Mouse (Mus musculus) stomach, adult 2 months (tissue): ENCODE results near the gene Tmem120b. TPM values are rescaled to one million over a fixed set of nuclear protein-coding genes. Genes with fewer than 3 reads are reported as not detected.

Experiments used
- polyA plus RNA-seq: library from polyadenylated mRNA; depleted of rRNA; stranded (reverse); fragments of >200 nt; gene quantifications from 2 replicates; pipeline ENCODE4 v1.2.3, GENCODE M21; 2012; rRNA removed

The Tmem120b gene
- polyA plus RNA-seq: 3.1 and 3.4 TPM in 2 replicates

DNA sequence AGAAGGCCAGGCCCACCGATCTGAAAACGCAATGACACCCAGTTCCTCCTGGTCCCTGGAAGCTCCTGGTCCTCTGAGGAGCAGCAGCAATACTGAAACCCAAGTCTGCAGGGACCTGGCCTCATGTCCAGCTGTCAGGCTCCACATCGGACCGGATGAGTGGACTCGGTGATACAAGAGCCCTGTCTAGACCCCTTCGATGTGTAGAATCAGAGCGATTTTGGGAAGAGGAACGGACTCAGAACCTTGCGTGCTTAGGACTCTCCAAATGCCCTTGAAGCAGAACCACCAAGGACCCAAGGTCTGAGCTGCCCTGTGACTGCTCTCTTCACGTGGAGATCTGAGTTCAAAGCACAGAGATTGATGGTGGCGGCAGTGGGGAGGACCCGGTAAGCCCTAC is at the start of gene Tmem120b:
TSS of gene Tmem120b (plus strand) at position 301 of the 400 bp plus-strand sequence.

DNA sequence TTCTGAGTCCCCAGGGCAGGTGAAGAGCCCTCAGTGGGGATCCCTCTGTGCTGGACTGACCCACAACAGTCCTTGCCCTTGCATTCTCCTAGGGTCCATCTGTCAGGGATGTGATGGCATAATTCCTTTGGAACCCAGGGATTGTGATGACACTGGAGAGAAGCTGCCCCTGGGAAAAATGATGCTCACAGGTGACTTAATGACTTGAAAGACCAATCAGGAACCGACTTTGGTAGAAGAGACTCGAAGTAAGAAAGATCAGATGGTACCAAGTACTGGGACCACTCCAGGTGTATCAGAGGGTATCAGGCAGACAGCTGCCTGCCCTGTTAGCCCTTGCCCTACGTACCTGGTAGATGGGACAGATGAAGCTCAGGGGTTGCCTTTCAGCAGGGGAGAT is 21.3 kb upstream of the Tmem120b start, which contains the start of gene Morn3:
TSS of gene Morn3 (minus strand) at position 101 of the 400 bp plus-strand sequence.

DNA sequence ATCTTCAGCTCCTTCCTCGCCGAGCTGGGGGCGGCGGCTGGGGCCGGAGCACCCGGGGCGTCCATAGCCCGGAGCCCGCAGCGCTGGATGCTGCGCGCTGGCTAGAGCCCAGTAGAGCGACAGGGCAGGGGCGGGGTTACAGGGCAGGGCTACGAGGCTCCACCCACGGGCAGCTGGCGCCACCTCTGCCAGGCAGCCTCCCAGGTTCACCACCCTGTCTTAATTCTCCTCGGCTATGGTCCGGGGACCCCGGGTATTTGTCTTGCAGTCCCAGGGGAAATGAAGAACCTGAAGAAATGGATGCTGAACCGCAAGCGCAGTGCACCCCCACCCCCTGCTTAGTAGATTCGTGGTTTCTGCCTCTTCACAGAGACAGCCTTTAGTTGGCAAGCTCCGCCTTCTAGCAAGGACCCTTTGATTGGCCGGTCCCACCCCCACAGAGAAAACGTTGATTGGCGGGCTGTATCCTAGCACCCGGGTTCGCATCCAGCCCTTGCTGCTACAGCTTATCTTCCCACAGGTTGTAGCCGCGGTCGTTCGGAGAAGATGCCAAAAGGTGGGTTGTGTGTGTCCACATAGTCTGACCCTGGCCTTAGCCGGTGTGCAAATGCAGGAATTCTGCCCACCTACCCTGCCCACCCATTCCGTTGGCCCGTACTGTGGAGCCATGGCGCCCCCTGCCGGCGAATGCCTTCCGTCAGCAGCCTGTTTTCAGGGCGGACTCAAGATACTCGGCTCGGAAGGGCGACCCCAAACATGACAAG is 64.3 kb downstream of the Tmem120b start, which contains the start of gene Rhof:
TSS of gene Rhof (minus strand) at position 385 of the 764 bp plus-strand sequence.

DNA sequence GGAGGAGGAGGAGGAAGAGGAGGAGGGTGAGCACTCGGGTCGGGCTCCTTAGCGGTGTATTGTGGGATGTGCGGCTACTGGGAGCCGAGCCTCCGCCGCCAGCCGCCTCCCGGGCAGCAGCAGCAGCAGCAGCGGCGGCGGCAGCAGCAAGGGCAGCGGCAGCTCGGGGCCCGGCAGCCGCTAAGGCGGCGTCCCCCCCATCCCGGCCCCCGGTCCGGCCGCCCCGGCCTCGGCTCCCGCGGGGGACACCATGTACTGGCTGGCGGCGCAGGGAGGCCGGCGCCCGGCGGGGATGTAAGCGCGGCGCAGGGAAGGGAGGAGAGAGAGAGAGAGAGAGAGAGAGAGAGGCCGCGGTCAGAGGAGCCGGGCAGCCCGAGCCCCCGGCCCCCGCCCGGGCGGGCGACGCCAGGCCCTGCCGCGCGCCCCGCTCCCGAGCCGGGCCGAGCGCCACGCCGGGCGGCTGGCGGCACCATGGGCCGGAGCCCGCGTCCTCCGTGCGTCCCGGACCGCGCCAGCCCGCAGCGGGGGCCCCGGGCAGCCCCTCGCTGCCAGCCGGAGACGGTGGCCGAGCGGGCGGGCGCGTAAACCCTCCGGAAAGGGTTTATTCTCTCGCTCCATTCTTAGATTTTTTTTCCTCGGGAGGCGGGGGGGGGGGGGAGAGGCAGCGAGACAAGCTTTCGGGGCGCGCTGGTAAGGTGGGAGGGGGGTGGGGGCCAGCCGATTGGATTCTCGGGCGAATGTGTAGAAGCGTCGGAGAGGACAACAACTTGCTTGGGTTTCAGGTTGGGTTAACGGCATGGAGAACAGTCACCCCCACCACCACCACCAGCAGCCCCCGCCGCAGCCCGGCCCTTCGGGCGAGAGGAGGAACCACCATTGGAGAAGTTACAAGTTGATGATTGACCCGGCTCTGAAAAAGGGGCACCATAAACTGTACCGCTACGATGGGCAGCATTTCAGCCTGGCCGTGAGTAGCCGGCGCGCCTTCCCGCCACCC is 74.2 kb downstream of the Tmem120b start, which contains the start of gene Setd1b:
TSS of gene Setd1b (plus strand) at position 33 of the 997 bp plus-strand sequence.

Other genes with a start within 250 kb of the Tmem120b start
- gene Anapc5, start 247.1 kb upstream of the Tmem120b start, polyA plus RNA-seq: 78.5 and 82.0 TPM in 2 replicates
- gene Rnf34, start 218.4 kb upstream of the Tmem120b start, polyA plus RNA-seq: 1.8 and 2.5 TPM in 2 replicates
- gene Kdm2b, start 78.6 kb upstream of the Tmem120b start, polyA plus RNA-seq: 6.7 and 8.6 TPM in 2 replicates
- 50.3 and 82.7 TPM in 2 replicates for gene Orai1, start 53.3 kb upstream of the Tmem120b start, polyA plus RNA-seq
- gene Morn3, start 21.4 kb upstream of the Tmem120b start, polyA plus RNA-seq: not detected in 2 replicates
- 37.6 and 42.0 TPM in 2 replicates for gene Rhof, start 64.3 kb downstream of the Tmem120b start, polyA plus RNA-seq
- gene Setd1b, start 73.8 kb downstream of the Tmem120b start, polyA plus RNA-seq: 4.4 and 6.1 TPM in 2 replicates
- 5.2 and 7.6 TPM in 2 replicates for gene Psmd9, start 101.0 kb downstream of the Tmem120b start, polyA plus RNA-seq
- 0.34 TPM in 1 of 2 replicates, not detected in the other for gene Hpd, start 114.3 kb downstream of the Tmem120b start, polyA plus RNA-seq
- gene Wdr66, start 183.7 kb downstream of the Tmem120b start, polyA plus RNA-seq: 0.09 and 0.10 TPM in 2 replicates